In genomic region chr13:23552962-23553361, GRCm38 (mm10) we compare ENCODE assay signal across 8 mouse cellular contexts. TPM values are rescaled to one million over a fixed set of nuclear protein-coding genes. Genes with fewer than 3 reads are reported as not detected.
DNase-seq lines count a peak whose midpoint lies in the region; ATAC-seq and TF ChIP-seq lines count a peak whose summit lies in the region.

Gene Hist1h1d, plus strand, starts transcription at chr13:23553262.

- ATAC-seq in neural tube, embryonic 11.5 days (ENCODE audit: insufficient read depth, low FRiP score, low TSS enrichment) = no peak
- ATAC-seq in liver, embryonic 12.5 days = no peak
- no peak for ATAC-seq in stomach, postnatal 0 days (ENCODE audit: low FRiP score, low TSS enrichment)

- H3K36me3 ChIP-seq in neural tube, embryonic 11.5 days (ENCODE audit: control insufficient read depth, insufficient read depth, low read length) = no peaks in the 10 kb centered on the region
- no peaks in the 10 kb centered on the region for H3K36me3 ChIP-seq in liver, embryonic 12.5 days
- no peaks in the 10 kb centered on the region for H3K36me3 ChIP-seq in stomach, postnatal 0 days (ENCODE audit: control insufficient read depth, insufficient read depth, low read length)

- peaks cover 3% of the 10 kb centered on the region; the same call in 1 of the 2 replicates for H3K4me1 ChIP-seq in neural tube, embryonic 11.5 days (ENCODE audit: control insufficient read depth, insufficient read depth, low read length)
- H3K4me1 ChIP-seq in liver, embryonic 12.5 days = peaks cover 70% of the 10 kb centered on the region
- no peaks in the 10 kb centered on the region for H3K4me1 ChIP-seq in stomach, postnatal 0 days (replicated peaks; ENCODE audit: control insufficient read depth, insufficient read depth)

- H3K4me3 ChIP-seq in neural tube, embryonic 11.5 days (ENCODE audit: low read depth, low read length) = no peak within 1 kb of the TSS
- no peak within 1 kb of the TSS for H3K4me3 ChIP-seq in liver, embryonic 12.5 days
- H3K4me3 ChIP-seq in stomach, postnatal 0 days (ENCODE audit: low read depth, low read length) = no peak within 1 kb of the TSS

- peak within 1 kb of the TSS; percentile 57; the same call in 1 of the 2 replicates for H3K4me2 ChIP-seq in neural tube, embryonic 11.5 days (ENCODE audit: low read depth)
- peak within 1 kb of the TSS; percentile 79 for H3K4me2 ChIP-seq in liver, embryonic 12.5 days
- H3K4me2 ChIP-seq in stomach, postnatal 0 days (replicated peaks; ENCODE audit: low read depth) = peak within 1 kb of the TSS; percentile 57

- no peaks in the 10 kb centered on the region for H3K27me3 ChIP-seq in neural tube, embryonic 11.5 days (ENCODE audit: control insufficient read depth, insufficient read depth, low read length)
- no peaks in the 10 kb centered on the region for H3K27me3 ChIP-seq in liver, embryonic 12.5 days (replicated peaks)
- H3K27me3 ChIP-seq in stomach, postnatal 0 days (ENCODE audit: control insufficient read depth, insufficient read depth, low read length) = no peaks in the 10 kb centered on the region

- no peaks in the 10 kb centered on the region for H3K9me3 ChIP-seq in neural tube, embryonic 11.5 days (ENCODE audit: control insufficient read depth, low read length)
- H3K9me3 ChIP-seq in liver, embryonic 12.5 days (replicated peaks) = no peaks in the 10 kb centered on the region
- H3K9me3 ChIP-seq in stomach, postnatal 0 days (ENCODE audit: control insufficient read depth, low read length) = no peaks in the 10 kb centered on the region

- TF ChIP-seq EP300 in stomach, postnatal 0 days (optimal IDR thresholded peaks at IDR 0.05) = no peak

- no peak for DNase-seq in adrenal gland, postnatal 14 days
- DNase-seq in adrenal gland, postnatal 36 days = no peak
- DNase-seq in neural tube, embryonic 11.5 days (ENCODE audit: low spot score) = no peak
- DNase-seq in neural tube, embryonic 10.5 days (ENCODE audit: extremely low spot score, low spot score) = no peak
- no peak for DNase-seq in stomach, postnatal 0 days (ENCODE audit: low spot score)
- no peak for DNase-seq in embryo, embryonic 10 days (ENCODE audit: low spot score)
- no peak for DNase-seq in kidney, postnatal 36 days

- peak within 1 kb of the TSS; percentile 85 for H3K27ac ChIP-seq in neural tube, embryonic 11.5 days (ENCODE audit: low read depth, low read length)
- H3K27ac ChIP-seq in liver, embryonic 12.5 days = peak within 1 kb of the TSS; percentile 99
- peak within 1 kb of the TSS; percentile 85 for H3K27ac ChIP-seq in stomach, postnatal 0 days (replicated peaks)

- H3K9ac ChIP-seq in neural tube, embryonic 11.5 days (ENCODE audit: low read length) = no peak within 1 kb of the TSS; the same call in none of the 2 replicates
- H3K9ac ChIP-seq in liver, embryonic 12.5 days = peak within 1 kb of the TSS; percentile 90
- H3K9ac ChIP-seq in stomach, postnatal 0 days (ENCODE audit: low read length) = no peak within 1 kb of the TSS

- TF ChIP-seq CTCF in stomach, postnatal 0 days (IDR thresholded peaks at IDR 0.05; ENCODE audit: low read depth) = no peak

RNA-seq across cellular contexts. Expression of gene Hist1h1d, which starts in this region (rescaled TPM):
- total RNA-seq in adrenal gland, postnatal 14 days (2021) = 19.2 and 24.2 TPM in 2 replicates
- 1 to 10 TPM; 4.5 to 4.9 TPM for total RNA-seq in adrenal gland, postnatal 36 days (2021)
- 0.58 TPM in 2 replicates for polyA plus RNA-seq in neural tube, embryonic 11.5 days (2014; fragmentation: Nextera tagmentation; extraction: Ambion mirVana)
- polyA plus RNA-seq in liver, embryonic 12.5 days (2016; fragmentation: Nextera tagmentation; extraction: Ambion mirVana) = 0.89 and 0.93 TPM in 2 replicates
- 0.22 and 0.34 TPM in 2 replicates for polyA plus RNA-seq in stomach, postnatal 0 days (2015; fragmentation: Nextera tagmentation; extraction: Ambion mirVana)
